Mouse (Mus musculus) heart, embryonic 12.5 days (tissue): ENCODE results near the gene Hist1h2af. TPM values are rescaled to one million over a fixed set of nuclear protein-coding genes. Genes with fewer than 3 reads are reported as not detected.
"Not testable (repeated sequence)": the region's sequence is repeated elsewhere in the genome, so short reads cannot be mapped to it uniquely, and the experiment has no call there.

ENCODE experiments used
- ATAC-seq: fragments of 200-750 bp; cut with Nextera tagmentation; 2 replicates; pipeline ENCODE4 v1.8.0; 2017; ENCODE audit warnings: moderate TSS enrichment, moderate library complexity; ENCODE audit not compliant: insufficient number of reproducible peaks, low FRiP score
- H3K27ac ChIP-seq: fragments of 300-500 bp; sonication (generic); 2 replicates; pipeline ENCODE4 v1.5.1; 2016; ENCODE audit warnings: mild to moderate bottlenecking, moderate library complexity; ENCODE audit not compliant: poor library complexity, severe bottlenecking
- H3K27me3 ChIP-seq: fragments of 300-500 bp; sonication (generic); replicated peaks from 2 replicates; pipeline ENCODE4 v1.6.1; 2016; ENCODE audit warnings: mild to moderate bottlenecking, moderate library complexity
- H3K36me3 ChIP-seq: fragments of 300-500 bp; sonication (generic); 2 replicates; pipeline ENCODE4 v1.6.1; 2016; ENCODE audit warnings: mild to moderate bottlenecking, moderate library complexity
- H3K4me1 ChIP-seq: fragments of 300-500 bp; sonication (generic); replicated peaks from 2 replicates; pipeline ENCODE4 v1.6.1; 2016; ENCODE audit warnings: mild to moderate bottlenecking
- H3K4me2 ChIP-seq: fragments of 300-500 bp; sonication (generic); 2 replicates; pipeline ENCODE4 v1.6.1; 2016; ENCODE audit warnings: mild to moderate bottlenecking, moderate library complexity
- H3K4me3 ChIP-seq: fragments of 300-500 bp; sonication (generic); 2 replicates; pipeline ENCODE4 v1.5.1; 2016; ENCODE audit warnings: mild to moderate bottlenecking
- H3K9ac ChIP-seq: fragments of 300-500 bp; sonication (generic); 2 replicates; pipeline ENCODE4 v1.6.1; 2016; ENCODE audit warnings: mild to moderate bottlenecking, moderate library complexity
- H3K9me3 ChIP-seq: fragments of 300-500 bp; sonication (generic); replicated peaks from 2 replicates; pipeline ENCODE4 v1.6.1; 2016; ENCODE audit warnings: mild to moderate bottlenecking, moderate library complexity
- WGBS: fragments of 180-500 bp; shearing (Covaris S2); methylation state at CpG from one replicate; pipeline ENCODE4 v1.1.7; 2016; 5-methylcytosine and 5-hydroxymethylcytosine counted together
- polyA plus RNA-seq: library from polyadenylated mRNA; unstranded; fragments of >200 nt; fragmentation: Nextera tagmentation; extraction: Ambion mirVana; gene quantifications from 2 replicates; pipeline ENCODE4 v1.2.1, GENCODE M21; 2016

The Hist1h2af gene
- polyA plus RNA-seq, 1 experiment from 2014 or later: 2.7 TPM

- Histone ChIP-seq H3K27me3 (no peaks in the 10 kb centered on the region), H3K4me3 (peak overlapping the region; percentile 55), H3K4me1 (peaks cover 6% of the 10 kb centered on the region), H3K4me2 (peak overlapping the region; percentile 77), H3K27ac (peak overlapping the region; percentile 87), H3K36me3 (no peaks in the 10 kb centered on the region), H3K9ac (peak overlapping the region; percentile 75), H3K9me3 (no peaks in the 10 kb centered on the region)
- ATAC-seq: no peak
- WGBS: 6% methylated on average over 3 of the region's 3 CpGs
Measured at GRCm38 (mm10) chr13:23550761-23551145, 17.0 kb downstream of the Hist1h2af start.

- Histone ChIP-seq H3K4me2 (peak within 1 kb of the TSS; percentile 77), H3K27ac (peak within 1 kb of the TSS; percentile 87), H3K4me3 (peak within 1 kb of the TSS; percentile 55), H3K9ac (peak within 1 kb of the TSS; percentile 75)
- H3K9me3 ChIP-seq, H3K4me1 ChIP-seq, H3K36me3 ChIP-seq, H3K27me3 ChIP-seq: not testable (repeated sequence)
- WGBS: under 1% methylated on average over 47 of the region's 47 CpGs
- ATAC-seq: peak; percentile 86
Measured at GRCm38 (mm10) chr13:23551146-23551834, 17.6 kb downstream of the Hist1h2af start, which contains the start of gene Hist1h4f. Hist1h4f (minus strand) TSS chr13:23551648.

GRCm38 (mm10) chr13:23551931-23552914, 18.5 kb downstream of the Hist1h2af start:
- no peak for ATAC-seq
- 56% methylated on average over 8 of the region's 8 CpGs for WGBS
- Histone ChIP-seq H3K4me2 (peak overlapping the region; percentile 77), H3K27ac (peak overlapping the region; percentile 87), H3K4me3 (peak overlapping the region; percentile 55; the same call in 1 of the 2 replicates), H3K36me3 (no peaks in the 10 kb centered on the region), H3K27me3 (no peaks in the 10 kb centered on the region), H3K9me3 (no peaks in the 10 kb centered on the region), H3K9ac (peak overlapping the region; percentile 75; the same call in 1 of the 2 replicates), H3K4me1 (peaks cover 9% of the 10 kb centered on the region)

GRCm38 (mm10) chr13:23552962-23553361, 19.3 kb downstream of the Hist1h2af start, which contains the start of gene Hist1h1d:
Hist1h1d (plus strand) TSS chr13:23553262.
- ATAC-seq: no peak
- Histone ChIP-seq H3K4me1 (peaks cover 9% of the 10 kb centered on the region), H3K36me3 (no peaks in the 10 kb centered on the region), H3K9me3 (no peaks in the 10 kb centered on the region), H3K27ac (peak within 1 kb of the TSS; percentile 99), H3K4me2 (peak within 1 kb of the TSS; percentile 7; the same call in 1 of the 2 replicates), H3K27me3 (no peaks in the 10 kb centered on the region), H3K4me3 (no peak within 1 kb of the TSS), H3K9ac (no peak within 1 kb of the TSS)

- Histone ChIP-seq H3K36me3 (no peaks in the 10 kb centered on the region), H3K4me1 (peaks cover 9% of the 10 kb centered on the region), H3K4me3 (peak overlapping the region; percentile 71), H3K27me3 (no peaks in the 10 kb centered on the region), H3K27ac (peak overlapping the region; percentile 99), H3K4me2 (peak overlapping the region; percentile 100), H3K9ac (peak overlapping the region; percentile 98), H3K9me3 (no peaks in the 10 kb centered on the region)
- WGBS: 25% methylated on average over 9 of the region's 9 CpGs
- no peak for ATAC-seq
Measured at GRCm38 (mm10) chr13:23554393-23554792, 20.7 kb downstream of the Hist1h2af start.

GRCm38 (mm10) chr13:23554925-23555838, 21.5 kb downstream of the Hist1h2af start:
- H3K4me3 ChIP-seq: peak overlapping the region; percentile 71
- no peaks in the 10 kb centered on the region for H3K9me3 ChIP-seq
- no peaks in the 10 kb centered on the region for H3K36me3 ChIP-seq
- peaks cover 9% of the 10 kb centered on the region for H3K4me1 ChIP-seq
- peak overlapping the region; percentile 100 for H3K4me2 ChIP-seq
- under 1% methylated on average over 54 of the region's 54 CpGs for WGBS
- H3K27ac ChIP-seq: peak overlapping the region; percentile 99
- ATAC-seq: peak; percentile 86
- no peaks in the 10 kb centered on the region for H3K27me3 ChIP-seq
- peak overlapping the region; percentile 98 for H3K9ac ChIP-seq

- peaks cover 5% of the 10 kb centered on the region; the same call in 1 of the 2 replicates for H3K4me1 ChIP-seq
- peak; percentile 69 for ATAC-seq
- peak overlapping the region; percentile 98 for H3K9ac ChIP-seq
- no peaks in the 10 kb centered on the region for H3K9me3 ChIP-seq
- H3K4me2 ChIP-seq: peak overlapping the region; percentile 100
- H3K4me3 ChIP-seq: peak overlapping the region; percentile 71
- no peaks in the 10 kb centered on the region for H3K36me3 ChIP-seq
- no peaks in the 10 kb centered on the region for H3K27me3 ChIP-seq
- under 1% methylated on average over 18 of the region's 18 CpGs for WGBS
- peak overlapping the region; percentile 99 for H3K27ac ChIP-seq
Measured at GRCm38 (mm10) chr13:23555839-23556416, 22.2 kb downstream of the Hist1h2af start.

GRCm38 (mm10) chr13:23556906-23557305, 23.2 kb downstream of the Hist1h2af start:
- Histone ChIP-seq H3K9me3 (no peaks in the 10 kb centered on the region), H3K4me1 (peaks cover 5% of the 10 kb centered on the region; the same call in 1 of the 2 replicates), H3K36me3 (no peaks in the 10 kb centered on the region), H3K27ac (peak overlapping the region; percentile 43; the same call in 1 of the 2 replicates), H3K9ac (no peak overlapping the region), H3K27me3 (no peaks in the 10 kb centered on the region), H3K4me2 (peak overlapping the region; percentile 34; the same call in 1 of the 2 replicates), H3K4me3 (no peak overlapping the region)
- no peak for ATAC-seq
- whole genome bisulfite sequencing: 71% methylated on average over 3 of the region's 3 CpGs

GRCm38 (mm10) chr13:23560699-23561098, 27.0 kb downstream of the Hist1h2af start:
- 38% methylated on average over 2 of the region's 2 CpGs for WGBS
- H3K27ac ChIP-seq: peak overlapping the region; percentile 38; the same call in 1 of the 2 replicates
- H3K4me2 ChIP-seq: peak overlapping the region; percentile 40

GRCm38 (mm10) chr13:23561531-23561882, 27.8 kb downstream of the Hist1h2af start:
- Histone ChIP-seq H3K9ac (peak overlapping the region; percentile 73), H3K4me2 (peak overlapping the region; percentile 78), H3K4me3 (peak overlapping the region; percentile 52), H3K27ac (peak overlapping the region; percentile 98)
- not testable (repeated sequence) for H3K36me3 ChIP-seq, H3K27me3 ChIP-seq, ATAC-seq, H3K9me3 ChIP-seq, H3K4me1 ChIP-seq
- 0% methylated on average over 2 of the region's 5 CpGs for WGBS

More at GRCm38 (mm10) chr13:23560699-23561098, 27.0 kb downstream of the Hist1h2af start:
- H3K9me3 ChIP-seq, H3K36me3 ChIP-seq, ATAC-seq, H3K9ac ChIP-seq, H3K27me3 ChIP-seq, H3K4me3 ChIP-seq, H3K4me1 ChIP-seq: not testable (repeated sequence)
